ENCODE assay signal across 25 mouse cellular contexts in genomic region chr8:95566809-95567208, GRCm38 (mm10). TPM values are rescaled to one million over a fixed set of nuclear protein-coding genes. Genes with fewer than 3 reads are reported as not detected.
DNase-seq lines count a peak whose midpoint lies in the region; ATAC-seq and TF ChIP-seq lines count a peak whose summit lies in the region.
"Had no signal": no experiment of that assay in that cellular context is flagged by ENCODE, and none has a peak within 500 bp of the region (broad histone marks: within the 10 kb centered on the region; RNA-seq: fewer than 3 reads in every experiment).

No protein-coding gene starts in this region.

- no peak for TF ChIP-seq CTCF in heart, postnatal 0 days (IDR thresholded peaks at IDR 0.05; ENCODE audit: low read depth)
- peak; percentile 32 for TF ChIP-seq CTCF in lung, embryonic 14.5 days (IDR thresholded peaks at IDR 0.05; ENCODE audit: low read depth)
- no peak for TF ChIP-seq CTCF in lung, adult 2 months (IDR thresholded peaks at IDR 0.05; ENCODE audit: insufficient read depth, low read length)

- no peaks in the 10 kb centered on the region for H3K9me3 ChIP-seq in heart, postnatal 0 days (replicated peaks; ENCODE audit: control insufficient read depth, low read length)
- peaks cover 4% of the 10 kb centered on the region; the same call in 1 of the 2 replicates for H3K9me3 ChIP-seq in lung, embryonic 14.5 days (ENCODE audit: low read depth, low read length)
- H3K9me3 ChIP-seq: forebrain, embryonic 13.5 days had no signal

- no peaks in the 10 kb centered on the region for H3K27me3 ChIP-seq in heart, postnatal 0 days (ENCODE audit: control insufficient read depth, insufficient read depth, low read length)
- no peaks in the 10 kb centered on the region for H3K27me3 ChIP-seq in lung, embryonic 14.5 days (ENCODE audit: insufficient read depth, low read length)
- H3K27me3 ChIP-seq: forebrain, embryonic 13.5 days had no signal

- no peak for DNase-seq in heart, postnatal 0 days (ENCODE audit: low spot score)
- DNase-seq in heart, adult 8-10 months (ENCODE audit: low spot score) = no peak
- peak; percentile 85 for DNase-seq in lung, embryonic 14.5 days
- DNase-seq in lung, adult 2 months = no peak
- peak; percentile 79 for DNase-seq in lung, postnatal 10 days
- no peak for DNase-seq in gastrocnemius, postnatal 10 days
- DNase-seq: cerebellum, postnatal 14 days; embryo, embryonic 11 days; kidney, adult 8-10 months; liver; thymus, postnatal 4 days had no signal

- no peak overlapping the region for H3K9ac ChIP-seq in heart, postnatal 0 days (replicated peaks; ENCODE audit: low read depth, low read length)
- H3K9ac ChIP-seq in lung, embryonic 14.5 days = no peak overlapping the region
- H3K9ac ChIP-seq: forebrain, embryonic 13.5 days had no signal

- peaks cover 6% of the 10 kb centered on the region; the same call in 1 of the 2 replicates for H3K4me1 ChIP-seq in heart, postnatal 0 days (ENCODE audit: control insufficient read depth, insufficient read depth)
- no peaks in the 10 kb centered on the region for H3K4me1 ChIP-seq in lung, embryonic 14.5 days (ENCODE audit: insufficient read depth)
- H3K4me1 ChIP-seq in lung, adult 2 months (ENCODE audit: control insufficient read depth, insufficient read depth, low read length) = no peaks in the 10 kb centered on the region
- H3K4me1 ChIP-seq: forebrain, embryonic 13.5 days had no signal

- ATAC-seq in heart, postnatal 0 days (ENCODE audit: insufficient read depth, low read depth) = peak; percentile 63
- peak; percentile 92 for ATAC-seq in lung, embryonic 14.5 days (ENCODE audit: insufficient read depth)
- ATAC-seq in CD4-positive, CD25-positive, alpha-beta regulatory T cell, adult 4 months = no peak
- ATAC-seq: forebrain, embryonic 13.5 days; inflammation-experienced regulatory T-cells, adult 6 months had no signal

- TF ChIP-seq EP300 in heart, postnatal 0 days (IDR thresholded peaks at IDR 0.05; ENCODE audit: low read depth) = no peak

- H3K27ac ChIP-seq in heart, postnatal 0 days (ENCODE audit: low read depth) = no peak overlapping the region
- peak overlapping the region; percentile 72 for H3K27ac ChIP-seq in lung, embryonic 14.5 days (ENCODE audit: low read depth)
- H3K27ac ChIP-seq: forebrain, embryonic 13.5 days; macrophage had no signal

- H3K36me3 ChIP-seq in heart, postnatal 0 days (replicated peaks; ENCODE audit: control insufficient read depth, insufficient read depth, low read length) = no peaks in the 10 kb centered on the region
- H3K36me3 ChIP-seq in lung, embryonic 14.5 days (ENCODE audit: insufficient read depth) = no peaks in the 10 kb centered on the region

- no peak for TF ChIP-seq POLR2A in lung, adult 2 months (IDR thresholded peaks at IDR 0.05; ENCODE audit: borderline replicate concordance, extremely low read depth, low read depth, low read length)

- H3K4me2 ChIP-seq in heart, postnatal 0 days (ENCODE audit: low read depth, low read length) = no peak overlapping the region
- peak overlapping the region; percentile 25 for H3K4me2 ChIP-seq in lung, embryonic 14.5 days
- H3K4me2 ChIP-seq: forebrain, embryonic 13.5 days; midbrain, embryonic 11.5 days had no signal

- 75% methylated on average over 6 of the region's 6 CpGs for WGBS in heart, postnatal 0 days
- WGBS in lung, embryonic 14.5 days = 51% methylated on average over 6 of the region's 6 CpGs
- 71% methylated on average over 6 of the region's 6 CpGs for WGBS in lung, adult 2 months

- no peak overlapping the region for H3K4me3 ChIP-seq in heart, postnatal 0 days (ENCODE audit: low read depth, low read length)
- no peak overlapping the region for H3K4me3 ChIP-seq in lung, embryonic 14.5 days (ENCODE audit: low read depth, low read length)
- no peak overlapping the region for H3K4me3 ChIP-seq in lung, adult 2 months (replicated peaks; ENCODE audit: extremely low read depth, low read depth, low read length)
- H3K4me3 ChIP-seq: forebrain, embryonic 13.5 days had no signal

RNA-seq across cellular contexts. Expression of gene Prss54, which starts 9.3 kb away (rescaled TPM):
- total RNA-seq in heart, postnatal 0 days (2014; rRNA removed; ENCODE audit: low replicate concordance) = not detected in 2 replicates
- polyA plus RNA-seq in heart, postnatal 0 days (2015; fragmentation: Nextera tagmentation; extraction: Ambion mirVana) = not detected in 2 replicates
- not detected for total RNA-seq in heart, adult 8-10 months (2022)
- not detected in 2 replicates for polyA plus RNA-seq in lung, embryonic 14.5 days (2014; fragmentation: Nextera tagmentation; extraction: Ambion mirVana)
- polyA plus RNA-seq in lung, adult 2 months (2012; rRNA removed) = 0.10 TPM in 1 of 2 replicates, not detected in the other
- polyA plus RNA-seq in CD4-positive, CD25-positive, alpha-beta regulatory T cell, adult 4 months (2017; shearing (Covaris generic)) = not detected
- not detected for total RNA-seq in gastrocnemius, postnatal 10 days (2021)
- total RNA-seq: adrenal gland, postnatal 4 days; ES-E14; gastrocnemius, postnatal 4 days; layer of hippocampus, postnatal 25 days; left cerebral cortex, postnatal 25 days had no signal
- polyA plus RNA-seq: C2C12; forebrain, embryonic 13.5 days; heart, embryonic 16.5 days; inflammation-experienced regulatory T-cells, adult 6 months; large intestine, adult 2 months; macrophage; midbrain, embryonic 11.5 days; neural tube, embryonic 14.5 days had no signal

RNA-seq across cellular contexts. Expression of gene Ccdc113, which starts 32.9 kb away (rescaled TPM):
- 0.34 and 2.0 TPM in 2 replicates for total RNA-seq in heart, postnatal 0 days (2014; rRNA removed; ENCODE audit: low replicate concordance)
- polyA plus RNA-seq in heart, postnatal 0 days (2015; fragmentation: Nextera tagmentation; extraction: Ambion mirVana) = 1.6 TPM in 2 replicates
- total RNA-seq in heart, adult 8-10 months (2022) = not detected
- 0.24 and 0.53 TPM in 2 replicates for polyA plus RNA-seq in lung, embryonic 14.5 days (2014; fragmentation: Nextera tagmentation; extraction: Ambion mirVana)
- polyA plus RNA-seq in lung, adult 2 months (2012; rRNA removed) = 2.6 and 4.7 TPM in 2 replicates
- polyA plus RNA-seq in CD4-positive, CD25-positive, alpha-beta regulatory T cell, adult 4 months (2017; shearing (Covaris generic)) = not detected
- total RNA-seq in gastrocnemius, postnatal 10 days (2021) = under 1 TPM; 0.23 to 0.34 TPM
- polyA plus RNA-seq: C2C12; inflammation-experienced regulatory T-cells, adult 6 months; large intestine, adult 2 months; macrophage; midbrain, embryonic 11.5 days had no signal

Comparison
In these comparisons a context has a peak if more than half of its experiments do, and no peak if none do; other contexts are left out.
1. DNase-seq: peak in lung, embryonic 14.5 days (single experiment) and lung, postnatal 10 days (single experiment); none in heart, postnatal 0 days (single experiment), heart, adult 8-10 months (single experiment), lung, adult 2 months (single experiment) and gastrocnemius, postnatal 10 days (single experiment).